Comparison of ENCODE assay signal across 28 mouse cellular contexts in the genomic region with DNA sequence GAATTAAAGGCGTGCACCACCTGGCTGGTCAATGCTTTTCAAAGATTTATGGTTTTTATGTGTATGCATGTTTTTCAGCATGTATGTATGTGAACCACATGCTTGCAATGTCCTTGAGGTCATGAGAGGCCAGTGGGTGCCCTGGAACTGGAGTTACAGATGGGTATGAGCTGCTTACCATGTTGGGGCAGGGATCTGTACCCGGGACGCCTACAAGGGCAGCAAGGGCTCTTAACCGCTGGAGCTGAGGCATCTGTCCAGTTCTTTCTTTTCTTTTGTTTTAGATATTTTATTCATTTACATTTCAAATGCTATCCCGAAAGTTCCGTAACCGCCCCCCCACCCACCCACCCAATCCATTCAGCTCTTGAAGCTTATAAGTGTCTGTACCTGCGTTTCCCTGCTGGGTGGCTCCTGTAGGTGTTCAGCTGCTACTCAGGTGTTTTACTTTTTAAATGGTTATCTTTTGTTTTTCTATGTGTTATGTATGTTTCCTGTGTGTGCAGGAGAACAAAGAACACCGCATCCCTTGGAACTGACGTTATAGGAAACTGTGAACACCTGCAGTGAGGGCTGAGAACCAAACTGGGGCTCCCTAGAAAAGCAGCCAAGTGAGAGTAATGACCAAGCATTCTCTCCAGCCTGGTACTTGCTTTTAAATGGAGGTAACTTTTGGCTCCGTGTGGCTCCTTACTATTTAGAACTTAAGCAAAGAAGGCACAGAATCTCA. TPM values are rescaled to one million over a fixed set of nuclear protein-coding genes. Genes with fewer than 3 reads are reported as not detected.
A peak's percentile ranks its signal among the peaks of the same experiment; 100 is the strongest.
DNase-seq lines count a peak whose midpoint lies in the region; ATAC-seq and TF ChIP-seq lines count a peak whose summit lies in the region.
"Had no signal": no experiment of that assay in that cellular context is flagged by ENCODE, and none has a peak within 500 bp of the region (broad histone marks: within the 10 kb centered on the region; RNA-seq: fewer than 3 reads in every experiment).

No protein-coding gene starts in this region.

- WGBS in liver, embryonic 12.5 days (ENCODE audit: insufficient replicate concordance): 89% methylated on average over 11 of the region's 11 CpGs

- H3K27ac ChIP-seq in layer of hippocampus, adult 2 months: peak overlapping the region; percentile 41
- no peak overlapping the region for H3K27ac ChIP-seq in liver, embryonic 12.5 days
- H3K27ac ChIP-seq: embryonic facial prominence, embryonic 12.5 days; heart, adult 2 months; heart, embryonic 15.5 days; hindbrain, embryonic 10.5 days; limb, embryonic 13.5 days; liver, embryonic 13.5 days; neural tube, embryonic 13.5 days; stomach, postnatal 0 days had no signal

- H3K4me3 ChIP-seq in layer of hippocampus, adult 2 months: no peak overlapping the region
- no peak overlapping the region for H3K4me3 ChIP-seq in liver, embryonic 12.5 days
- H3K4me3 ChIP-seq: embryonic facial prominence, embryonic 12.5 days; heart, adult 2 months; heart, embryonic 15.5 days; hindbrain, embryonic 10.5 days; limb, embryonic 13.5 days; liver, embryonic 13.5 days; neural tube, embryonic 13.5 days had no signal

- H3K36me3 ChIP-seq in liver, embryonic 12.5 days: peaks cover 86% of the 10 kb centered on the region

- no peak for ATAC-seq in liver, embryonic 12.5 days
- ATAC-seq: activated CD4-positive, CD25-positive, alpha-beta regulatory T cell, adult 4 months; forebrain, postnatal 0 days; hindbrain, embryonic 16.5 days; intestine, embryonic 16.5 days had no signal

- no peaks in the 10 kb centered on the region for H3K27me3 ChIP-seq in liver, embryonic 12.5 days (replicated peaks)
- H3K27me3 ChIP-seq: embryonic facial prominence, embryonic 12.5 days; heart, embryonic 15.5 days; limb, embryonic 13.5 days; liver, embryonic 13.5 days; neural tube, embryonic 13.5 days had no signal

- peaks cover 9% of the 10 kb centered on the region for H3K4me1 ChIP-seq in liver, embryonic 12.5 days

- H3K4me2 ChIP-seq in liver, embryonic 12.5 days: no peak overlapping the region
- H3K4me2 ChIP-seq: embryonic facial prominence, embryonic 12.5 days; heart, embryonic 15.5 days; limb, embryonic 13.5 days; liver, embryonic 13.5 days; neural tube, embryonic 13.5 days had no signal

- H3K9ac ChIP-seq in liver, embryonic 12.5 days: no peak overlapping the region
- H3K9ac ChIP-seq: embryonic facial prominence, embryonic 12.5 days; forebrain, postnatal 0 days; heart, embryonic 15.5 days; limb, embryonic 13.5 days; liver, embryonic 13.5 days; neural tube, embryonic 13.5 days had no signal

- no peak for TF ChIP-seq CTCF in layer of hippocampus, adult 2 months (conservative IDR thresholded peaks at IDR 0.05)

- no peak for DNase-seq in layer of hippocampus, adult 2 months (ENCODE audit: low spot score in 2 of 2)
- no peak for DNase-seq in layer of hippocampus, postnatal 14 days (ENCODE audit: low spot score in 2 of 2)
- DNase-seq in T-cell, adult 2 months (ENCODE audit: low spot score): peak; percentile 35
- peak; percentile 53 for DNase-seq in thymus, postnatal 10 days (ENCODE audit: low spot score in 2 of 2)
- no peak for DNase-seq in lung, postnatal 4 days
- no peak for DNase-seq in spleen, adult 12 weeks (ENCODE audit: low spot score)
- DNase-seq: adrenal gland, adult 8-10 months; cerebellum, adult 11-12 months; cerebellum, postnatal 14 days; forebrain, postnatal 0 days; gastrocnemius, postnatal 25 days; heart, adult 2 months; kidney, adult 9 months; kidney, postnatal 14 days; liver, embryonic 13.5 days; lung, adult 2 months; lung, postnatal 14 days; midbrain, embryonic 14.5 days had no signal

- no peaks in the 10 kb centered on the region for H3K9me3 ChIP-seq in liver, embryonic 12.5 days (replicated peaks)
- H3K9me3 ChIP-seq: embryonic facial prominence, embryonic 12.5 days; heart, embryonic 15.5 days; hindbrain, embryonic 10.5 days; limb, embryonic 13.5 days; liver, embryonic 13.5 days; neural tube, embryonic 13.5 days had no signal

RNA-seq across cellular contexts. Expression of a gene that starts 5.9 kb away (rescaled TPM):
- 10 to 100 TPM in 1 of 2 experiments, 1 to 10 TPM in 1; 8.8 to 10.9 TPM for total RNA-seq in layer of hippocampus, adult 2 months (2021)
- total RNA-seq in layer of hippocampus, postnatal 14 days (2021): 10 to 100 TPM; 11.3 to 12.7 TPM
- 18.2 and 22.4 TPM in 2 replicates for polyA plus RNA-seq in liver, embryonic 12.5 days (2016; fragmentation: Nextera tagmentation; extraction: Ambion mirVana)

RNA-seq across cellular contexts. Expression of a gene that starts 17.8 kb away (rescaled TPM):
- total RNA-seq in layer of hippocampus, adult 2 months (2021): 1 to 10 TPM; 6.1 to 8.2 TPM
- total RNA-seq in layer of hippocampus, postnatal 14 days (2021): 10 to 100 TPM; 10.3 to 11.0 TPM
- 2.7 and 2.8 TPM in 2 replicates for polyA plus RNA-seq in liver, embryonic 12.5 days (2016; fragmentation: Nextera tagmentation; extraction: Ambion mirVana)

RNA-seq across cellular contexts. Expression of a gene that starts 46.9 kb away (rescaled TPM):
- 1 to 10 TPM; 3.6 to 4.2 TPM for total RNA-seq in layer of hippocampus, adult 2 months (2021)
- total RNA-seq in layer of hippocampus, postnatal 14 days (2021): 1 to 10 TPM; 3.8 to 4.7 TPM
- polyA plus RNA-seq in liver, embryonic 12.5 days (2016; fragmentation: Nextera tagmentation; extraction: Ambion mirVana): 15.0 and 15.9 TPM in 2 replicates

RNA-seq across cellular contexts. Expression of a gene that starts 47.5 kb away (rescaled TPM):
- total RNA-seq in layer of hippocampus, adult 2 months (2021): 1 to 10 TPM; 4.1 to 4.9 TPM
- 1 to 10 TPM; 3.5 to 4.6 TPM for total RNA-seq in layer of hippocampus, postnatal 14 days (2021)
- 4.2 and 5.0 TPM in 2 replicates for polyA plus RNA-seq in liver, embryonic 12.5 days (2016; fragmentation: Nextera tagmentation; extraction: Ambion mirVana)

RNA-seq across cellular contexts. Expression of a gene that starts 55.3 kb away (rescaled TPM):
- total RNA-seq in layer of hippocampus, adult 2 months (2021): 10 to 100 TPM; 25.7 to 26.2 TPM
- total RNA-seq in layer of hippocampus, postnatal 14 days (2021): 10 to 100 TPM; 18.3 to 22.1 TPM
- 109 and 111 TPM in 2 replicates for polyA plus RNA-seq in liver, embryonic 12.5 days (2016; fragmentation: Nextera tagmentation; extraction: Ambion mirVana)

Comparison
In these comparisons a context has a peak if more than half of its experiments do, and no peak if none do; other contexts are left out.
1. DNase-seq: peak in T-cell, adult 2 months (single experiment) and thymus, postnatal 10 days (2 of 2); none in layer of hippocampus, adult 2 months (0 of 2), layer of hippocampus, postnatal 14 days (0 of 2), lung, postnatal 4 days (0 of 2) and spleen, adult 12 weeks (single experiment).